Mouse (Mus musculus) erythroblast, embryonic 14.5 days (primary cell): ENCODE measurements around the gene Mettl16. TPM values are rescaled to one million over a fixed set of nuclear protein-coding genes. Genes with fewer than 3 reads are reported as not detected.

Source experiments
- H3K27me3 ChIP-seq: 2 replicates; pipeline ENCODE4 v1.6.1; 2012; ENCODE audit warnings: inconsistent platforms; ENCODE audit not compliant: control insufficient read depth
- H3K36me3 ChIP-seq: 2 replicates; pipeline ENCODE4 v1.6.1; 2012; ENCODE audit warnings: mild to moderate bottlenecking, inconsistent platforms; ENCODE audit not compliant: control insufficient read depth
- H3K4me1 ChIP-seq: 2 replicates; pipeline ENCODE4 v1.6.1; 2012; ENCODE audit warnings: inconsistent platforms; ENCODE audit not compliant: control insufficient read depth
- H3K4me3 ChIP-seq: replicated peaks from 2 replicates; pipeline ENCODE3; 2012; ENCODE audit warnings: moderate library complexity, mild to moderate bottlenecking, inconsistent platforms
- H3K9me3 ChIP-seq: 2 replicates; pipeline ENCODE4 v1.6.1; 2012; ENCODE audit warnings: low read length, inconsistent platforms, mixed read lengths; ENCODE audit not compliant: control insufficient read depth
- GATA1 ChIP-seq: IDR thresholded peaks from 2 replicates; pipeline ENCODE4 v1.6.1; 2012; ENCODE audit warnings: low read length, inconsistent platforms, mixed read lengths
- TAL1 ChIP-seq: IDR thresholded peaks from 3 replicates; pipeline ENCODE4 v1.6.1; 2012; ENCODE audit warnings: low read length, inconsistent platforms, mixed read lengths
- polyA plus RNA-seq: library from polyadenylated mRNA; stranded (reverse); fragments of >175 nt; gene quantifications from 2 replicates; pipeline ENCODE4 v1.2.3, GENCODE M21; 2012

Mettl16 gene
- polyA plus RNA-seq, 1 experiment: 0.70 TPM

GRCm38 (mm10) chr11:74811538-74811937, 40.9 kb downstream of the Mettl16 start:
- TF ChIP-seq GATA1: no peak
- no peak for TF ChIP-seq TAL1
- no peak overlapping the region for H3K4me3 ChIP-seq
- H3K4me1 ChIP-seq: peaks cover 2% of the 10 kb centered on the region
- H3K36me3 ChIP-seq: peaks cover 46% of the 10 kb centered on the region
- no peaks in the 10 kb centered on the region for H3K27me3 ChIP-seq
- no peaks in the 10 kb centered on the region for H3K9me3 ChIP-seq

- no peaks in the 10 kb centered on the region for H3K9me3 ChIP-seq
- H3K27me3 ChIP-seq: no peaks in the 10 kb centered on the region
- TF ChIP-seq TAL1 (no peak), GATA1 (no peak)
- H3K36me3 ChIP-seq: peaks cover 45% of the 10 kb centered on the region
- no peak overlapping the region for H3K4me3 ChIP-seq
- peaks cover 2% of the 10 kb centered on the region for H3K4me1 ChIP-seq
Measured at GRCm38 (mm10) chr11:74815795-74816194, 45.2 kb downstream of the Mettl16 start.

GRCm38 (mm10) chr11:74820921-74821320, 50.3 kb downstream of the Mettl16 start:
- H3K27me3 ChIP-seq: no peaks in the 10 kb centered on the region
- TF ChIP-seq GATA1 (no peak), TAL1 (no peak)
- no peak overlapping the region for H3K4me3 ChIP-seq
- H3K4me1 ChIP-seq: peaks cover 3% of the 10 kb centered on the region
- H3K36me3 ChIP-seq: peaks cover 51% of the 10 kb centered on the region
- H3K9me3 ChIP-seq: no peaks in the 10 kb centered on the region

GRCm38 (mm10) chr11:74821463-74821862, 50.8 kb downstream of the Mettl16 start:
- H3K4me3 ChIP-seq: no peak overlapping the region
- H3K36me3 ChIP-seq: peaks cover 49% of the 10 kb centered on the region
- no peaks in the 10 kb centered on the region for H3K9me3 ChIP-seq
- no peaks in the 10 kb centered on the region for H3K27me3 ChIP-seq
- H3K4me1 ChIP-seq: peaks cover 8% of the 10 kb centered on the region
- no peak for TF ChIP-seq GATA1
- TF ChIP-seq TAL1: no peak

GRCm38 (mm10) chr11:74822746-74823440, 52.3 kb downstream of the Mettl16 start:
- Histone ChIP-seq H3K4me1 (peaks cover 18% of the 10 kb centered on the region), H3K4me3 (no peak overlapping the region), H3K27me3 (no peaks in the 10 kb centered on the region), H3K36me3 (peaks cover 36% of the 10 kb centered on the region), H3K9me3 (no peaks in the 10 kb centered on the region)
- TF ChIP-seq GATA1 (no peak), TAL1 (no peak)

GRCm38 (mm10) chr11:74826151-74826550, 55.5 kb downstream of the Mettl16 start:
- Histone ChIP-seq H3K27me3 (no peaks in the 10 kb centered on the region), H3K4me3 (no peak overlapping the region), H3K36me3 (peaks cover 19% of the 10 kb centered on the region), H3K9me3 (no peaks in the 10 kb centered on the region), H3K4me1 (peaks cover 47% of the 10 kb centered on the region)
- no peak for TF ChIP-seq GATA1
- TF ChIP-seq TAL1: no peak

- no peak for TF ChIP-seq TAL1
- TF ChIP-seq GATA1: no peak
- no peaks in the 10 kb centered on the region for H3K27me3 ChIP-seq
- H3K4me1 ChIP-seq: peaks cover 53% of the 10 kb centered on the region
- no peak overlapping the region for H3K4me3 ChIP-seq
- H3K9me3 ChIP-seq: no peaks in the 10 kb centered on the region
- H3K36me3 ChIP-seq: peaks cover 15% of the 10 kb centered on the region
Measured at GRCm38 (mm10) chr11:74826702-74827101, 56.1 kb downstream of the Mettl16 start.

- TF ChIP-seq GATA1: no peak
- TF ChIP-seq TAL1: no peak
- Histone ChIP-seq H3K4me1 (peaks cover 65% of the 10 kb centered on the region), H3K9me3 (no peaks in the 10 kb centered on the region), H3K27me3 (no peaks in the 10 kb centered on the region), H3K4me3 (no peak overlapping the region), H3K36me3 (peaks cover 11% of the 10 kb centered on the region)
Measured at GRCm38 (mm10) chr11:74827791-74828403, 57.3 kb downstream of the Mettl16 start.

GRCm38 (mm10) chr11:74828404-74828931, 57.8 kb downstream of the Mettl16 start:
- no peak for TF ChIP-seq TAL1
- TF ChIP-seq GATA1: no peak
- no peaks in the 10 kb centered on the region for H3K9me3 ChIP-seq
- peaks cover 69% of the 10 kb centered on the region for H3K4me1 ChIP-seq
- H3K4me3 ChIP-seq: no peak overlapping the region
- H3K36me3 ChIP-seq: peaks cover 5% of the 10 kb centered on the region
- H3K27me3 ChIP-seq: no peaks in the 10 kb centered on the region
